Mouse (Mus musculus): Measurements from ENCODE around the gene Prss33. TPM values are rescaled to one million over a fixed set of nuclear protein-coding genes. Genes with fewer than 3 reads are reported as not detected.
"Not testable (repeated sequence)": the region's sequence is repeated elsewhere in the genome, so short reads cannot be mapped to it uniquely, and the experiment has no call there.

The Prss33 gene
- not detected in 2 replicates for total RNA-seq (2021)
- long read RNA-seq, experiment 1: 0 reads
- long read RNA-seq, experiment 2: 0 reads

- DNase-seq: no peak
These were observed at the start of gene Prss33 for GRCm38 (mm10) chr17:23836006-23836575. Gene Prss33 (minus strand): TSS chr17:23836056.

- not testable (repeated sequence) for DNase-seq
These were observed 44.7 kb upstream of the Prss33 start, which contains the start of the genes Dcpp1 and Dcpp2 for GRCm38 (mm10) chr17:23880576-23880975. Gene Dcpp1 (plus strand): TSS chr17:23880876. Gene Dcpp2 (plus strand): TSS chr17:23880880.

- no peak for DNase-seq
These were observed 41.3 kb upstream of the Prss33 start for GRCm38 (mm10) chr17:23877166-23877565.

- no peak for DNase-seq
These were observed 40.9 kb upstream of the Prss33 start for GRCm38 (mm10) chr17:23876741-23877140.

- peak; percentile 65 for DNase-seq
These were observed 38.3 kb upstream of the Prss33 start for GRCm38 (mm10) chr17:23873884-23874856.

GRCm38 (mm10) chr17:23868513-23868912, 32.7 kb upstream of the Prss33 start:
- DNase-seq: peak; percentile 63

- DNase-seq: peak; percentile 3
These were observed 31.9 kb upstream of the Prss33 start, which contains the start of gene Prss21 for GRCm38 (mm10) chr17:23867756-23868155. Gene Prss21 (plus strand): TSS chr17:23868056.

- peak; percentile 65 for DNase-seq
These were observed 27.1 kb upstream of the Prss33 start for GRCm38 (mm10) chr17:23862926-23863325.

- DNase-seq: no peak
These were observed 22.1 kb upstream of the Prss33 start for GRCm38 (mm10) chr17:23857913-23858312.

- no peak for DNase-seq
These were observed 21.3 kb upstream of the Prss33 start for GRCm38 (mm10) chr17:23857193-23857592.

GRCm38 (mm10) chr17:23854229-23854765, 18.4 kb upstream of the Prss33 start:
- no peak for DNase-seq

GRCm38 (mm10) chr17:23853292-23853691, 17.4 kb upstream of the Prss33 start:
- peak; percentile 84 for DNase-seq

- peak; percentile 77 for DNase-seq
These were observed 15.2 kb upstream of the Prss33 start for GRCm38 (mm10) chr17:23850853-23851749.

GRCm38 (mm10) chr17:23850028-23850427, 14.2 kb upstream of the Prss33 start:
- DNase-seq: no peak

GRCm38 (mm10) chr17:23843812-23844273, 8.0 kb upstream of the Prss33 start, which contains the start of the genes Prss32 and Prss41:
Gene Prss32 (plus strand): TSS chr17:23843855.
Gene Prss41 (minus strand): TSS chr17:23844172.
- DNase-seq: peak; percentile 84

GRCm38 (mm10) chr17:23843141-23843811, 7.4 kb upstream of the Prss33 start:
- peak; percentile 60 for DNase-seq

GRCm38 (mm10) chr17:23841145-23841544, 5.3 kb upstream of the Prss33 start:
- DNase-seq: peak; percentile 59

GRCm38 (mm10) chr17:23831201-23831600, 4.7 kb downstream of the Prss33 start:
- DNase-seq: no peak

- peak; percentile 93 for DNase-seq
These were observed 6.7 kb downstream of the Prss33 start, which contains the start of gene Elob for GRCm38 (mm10) chr17:23829064-23829619. Gene Elob (minus strand): TSS chr17:23829136.

GRCm38 (mm10) chr17:23828271-23829001, 7.4 kb downstream of the Prss33 start:
- peak; percentile 73 for DNase-seq

Measured in adrenal gland, postnatal 14 days (tissue).